Comparison of ENCODE assay signal across 19 mouse cellular contexts in genomic region chr7:43788096-43788495, GRCm38 (mm10). TPM values are rescaled to one million over a fixed set of nuclear protein-coding genes. Genes with fewer than 3 reads are reported as not detected.
DNase-seq lines count a peak whose midpoint lies in the region.
"Had no signal": no experiment of that assay in that cellular context is flagged by ENCODE, and none has a peak within 500 bp of the region (broad histone marks: within the 10 kb centered on the region; RNA-seq: fewer than 3 reads in every experiment).

No protein-coding gene starts in this region.

- DNase-seq in layer of hippocampus, adult 9-11 months = peak; percentile 55
- DNase-seq in layer of hippocampus, postnatal 10 days (ENCODE audit: low spot score in 2 of 2) = no peak
- DNase-seq in Muller cell, postnatal 12 days (ENCODE audit: inconsistent ontology term) = peak; percentile 94
- peak; percentile 36 for DNase-seq in fibroblast of lung, adult 2 months (ENCODE audit: low read depth)
- no peak for DNase-seq in cerebellum, postnatal 10 days
- DNase-seq in kidney, postnatal 14 days = no peak
- DNase-seq: adrenal gland, adult 8-10 months; adrenal gland, postnatal 36 days; cerebellum, adult 11 months; cerebellum, adult 8-10 months; cerebellum, postnatal 25 days; forebrain, postnatal 0 days; gastrocnemius, postnatal 36 days; heart, adult 18-20 months; heart, postnatal 14 days had no signal

RNA-seq across cellular contexts. Expression of gene Klk9, which starts 3.6 kb away (rescaled TPM):
- total RNA-seq in layer of hippocampus, postnatal 10 days (2021) = not detected
- total RNA-seq: adrenal gland, adult 8-10 months; adrenal gland, postnatal 36 days; forebrain, postnatal 0 days; gastrocnemius, adult 18-20 months; gastrocnemius, postnatal 36 days; heart, adult 18-20 months; heart, postnatal 14 days; hematopoietic stem cell, adult 5-6 weeks; hindbrain, postnatal 0 days had no signal

RNA-seq across cellular contexts. Expression of gene Klk10, which starts 7.3 kb away (rescaled TPM):
- under 1 TPM; 0.31 to 0.43 TPM for total RNA-seq in layer of hippocampus, postnatal 10 days (2021)
- total RNA-seq: CH12.LX; forebrain, postnatal 0 days; gastrocnemius, postnatal 36 days; hematopoietic stem cell, adult 5-6 weeks; hindbrain, postnatal 0 days had no signal

RNA-seq across cellular contexts. Expression of gene Klk8, which starts 9.3 kb away (rescaled TPM):
- 10 to 100 TPM; 23.5 to 25.0 TPM for total RNA-seq in layer of hippocampus, postnatal 10 days (2021)

RNA-seq across cellular contexts. Expression of gene Klk11, which starts 13.7 kb away (rescaled TPM):
- not detected for total RNA-seq in layer of hippocampus, postnatal 10 days (2021)
- total RNA-seq: adrenal gland, postnatal 36 days; CH12.LX; forebrain, postnatal 0 days; hematopoietic stem cell, adult 5-6 weeks; hindbrain, postnatal 0 days had no signal

RNA-seq across cellular contexts. Expression of gene Klk12, which starts 19.4 kb away (rescaled TPM):
- not detected for total RNA-seq in layer of hippocampus, postnatal 10 days (2021)
- total RNA-seq: adrenal gland, adult 8-10 months; adrenal gland, postnatal 36 days; CH12.LX; forebrain, postnatal 0 days; gastrocnemius, adult 18-20 months; gastrocnemius, postnatal 36 days; heart, adult 18-20 months; heart, postnatal 14 days; hematopoietic stem cell, adult 5-6 weeks; hindbrain, postnatal 0 days had no signal

Comparison
In these comparisons a context has a peak if more than half of its experiments do, and no peak if none do; other contexts are left out.
1. DNase-seq: peak in layer of hippocampus, adult 9-11 months (single experiment), Muller cell, postnatal 12 days (single experiment) and fibroblast of lung, adult 2 months (single experiment); none in layer of hippocampus, postnatal 10 days (0 of 2), cerebellum, postnatal 10 days (0 of 2) and kidney, postnatal 14 days (single experiment).